Comparison of ENCODE assay signal across 10 mouse cellular contexts in genomic region chr1:153353736-153354430, GRCm38 (mm10). TPM values are rescaled to one million over a fixed set of nuclear protein-coding genes. Genes with fewer than 3 reads are reported as not detected.
DNase-seq lines count a peak whose midpoint lies in the region; ATAC-seq and TF ChIP-seq lines count a peak whose summit lies in the region.
"Had no signal": no experiment of that assay in that cellular context is flagged by ENCODE, and none has a peak within 500 bp of the region (broad histone marks: within the 10 kb centered on the region; RNA-seq: fewer than 3 reads in every experiment).

No protein-coding gene starts in this region.

- TF ChIP-seq CTCF in lung, postnatal 0 days (IDR thresholded peaks at IDR 0.05), result no peak
- no peak for TF ChIP-seq CTCF in gastrocnemius, adult 2 months (IDR thresholded peaks at IDR 0.05)

- H3K9ac ChIP-seq in lung, postnatal 0 days (replicated peaks; ENCODE audit: low read depth), result no peak overlapping the region
- H3K9ac ChIP-seq in heart, embryonic 13.5 days, result no peak overlapping the region
- no peak overlapping the region for H3K9ac ChIP-seq in hindbrain, embryonic 12.5 days
- H3K9ac ChIP-seq in forebrain, embryonic 16.5 days (replicated peaks; ENCODE audit: low read depth, low read length), result no peak overlapping the region
- H3K9ac ChIP-seq: forebrain, embryonic 13.5 days had no signal

- no peaks in the 10 kb centered on the region for H3K36me3 ChIP-seq in lung, postnatal 0 days (ENCODE audit: insufficient read depth, low read length)
- no peaks in the 10 kb centered on the region for H3K36me3 ChIP-seq in heart, embryonic 13.5 days
- H3K36me3 ChIP-seq in hindbrain, embryonic 12.5 days, result no peaks in the 10 kb centered on the region
- no peaks in the 10 kb centered on the region for H3K36me3 ChIP-seq in forebrain, embryonic 16.5 days (ENCODE audit: control insufficient read depth, insufficient read depth)

- intact Hi-C loops in gastrocnemius, adult 2 months (cut with DNase I), result no loop called here

- H3K4me1 ChIP-seq in lung, postnatal 0 days (ENCODE audit: insufficient read depth, low read depth, low read length), result peaks cover 9% of the 10 kb centered on the region; the same call in 1 of the 2 replicates
- peaks cover 21% of the 10 kb centered on the region for H3K4me1 ChIP-seq in heart, embryonic 13.5 days
- peaks cover 3% of the 10 kb centered on the region; the same call in 1 of the 2 replicates for H3K4me1 ChIP-seq in hindbrain, embryonic 12.5 days
- no peaks in the 10 kb centered on the region for H3K4me1 ChIP-seq in forebrain, embryonic 16.5 days (replicated peaks; ENCODE audit: control insufficient read depth, insufficient read depth, low read length)
- H3K4me1 ChIP-seq: forebrain, embryonic 13.5 days had no signal

- ATAC-seq in lung, postnatal 0 days, result 0 out of 2 replicates have a peak, but pooled peaks have one; percentile 33
- no peak; the same call in 1 of the 2 replicates for ATAC-seq in heart, embryonic 13.5 days (ENCODE audit: extremely low read depth, insufficient number of reproducible peaks, low FRiP score, low TSS enrichment)
- no peak for ATAC-seq in hindbrain, embryonic 12.5 days (ENCODE audit: low FRiP score)
- ATAC-seq in forebrain, embryonic 16.5 days, result no peak
- ATAC-seq: forebrain, embryonic 13.5 days had no signal

- H3K4me3 ChIP-seq in lung, postnatal 0 days (ENCODE audit: low read depth, low read length), result no peak overlapping the region
- peak overlapping the region; percentile 52 for H3K4me3 ChIP-seq in gastrocnemius, adult 2 months
- no peak overlapping the region for H3K4me3 ChIP-seq in heart, embryonic 13.5 days
- H3K4me3 ChIP-seq in hindbrain, embryonic 12.5 days, result no peak overlapping the region
- no peak overlapping the region for H3K4me3 ChIP-seq in forebrain, embryonic 16.5 days (replicated peaks; ENCODE audit: low read length)
- H3K4me3 ChIP-seq: forebrain, embryonic 13.5 days had no signal

- WGBS in lung, postnatal 0 days, result 41% methylated on average over 18 of the region's 18 CpGs
- WGBS in heart, embryonic 13.5 days, result 69% methylated on average over 18 of the region's 18 CpGs
- 64% methylated on average over 18 of the region's 18 CpGs for WGBS in hindbrain, embryonic 12.5 days
- 63% methylated on average over 18 of the region's 18 CpGs for WGBS in forebrain, embryonic 16.5 days

- no peak for TF ChIP-seq EP300 in lung, postnatal 0 days (IDR thresholded peaks at IDR 0.05)

- DNase-seq in lung, postnatal 0 days (ENCODE audit: low spot score), result peak; percentile 24
- no peak for DNase-seq in lung, postnatal 10 days
- peak; percentile 68 for DNase-seq in gastrocnemius, adult 2 months
- peak; percentile 54 for DNase-seq in kidney, postnatal 14 days
- DNase-seq in cerebellum, adult 11-12 months, result no peak
- DNase-seq: cerebellum, adult 8-10 months had no signal

- peak overlapping the region; percentile 17; the same call in 1 of the 2 replicates for H3K27ac ChIP-seq in lung, postnatal 0 days (ENCODE audit: low read length)
- H3K27ac ChIP-seq in gastrocnemius, adult 2 months, result peak overlapping the region; percentile 75
- 0 out of 2 replicates have a peak overlapping the region, but pooled peaks have one; percentile 28 for H3K27ac ChIP-seq in heart, embryonic 13.5 days (replicated peaks)
- no peak overlapping the region for H3K27ac ChIP-seq in hindbrain, embryonic 12.5 days
- no peak overlapping the region for H3K27ac ChIP-seq in forebrain, embryonic 16.5 days (ENCODE audit: low read length)
- H3K27ac ChIP-seq: forebrain, embryonic 13.5 days had no signal

- no peaks in the 10 kb centered on the region for H3K9me3 ChIP-seq in lung, postnatal 0 days (ENCODE audit: low read length)
- H3K9me3 ChIP-seq in heart, embryonic 13.5 days, result no peaks in the 10 kb centered on the region
- H3K9me3 ChIP-seq in hindbrain, embryonic 12.5 days (replicated peaks), result no peaks in the 10 kb centered on the region
- H3K9me3 ChIP-seq in forebrain, embryonic 16.5 days (ENCODE audit: control insufficient read depth, low read length), result no peaks in the 10 kb centered on the region
- H3K9me3 ChIP-seq: forebrain, embryonic 13.5 days had no signal

- peak overlapping the region; percentile 21; the same call in 1 of the 2 replicates for H3K4me2 ChIP-seq in lung, postnatal 0 days (replicated peaks; ENCODE audit: low read depth, low read length)
- H3K4me2 ChIP-seq in heart, embryonic 13.5 days, result no peak overlapping the region
- H3K4me2 ChIP-seq in hindbrain, embryonic 12.5 days (replicated peaks), result no peak overlapping the region
- H3K4me2 ChIP-seq in forebrain, embryonic 16.5 days (ENCODE audit: low read length), result no peak overlapping the region
- H3K4me2 ChIP-seq: forebrain, embryonic 13.5 days had no signal

- H3K27me3 ChIP-seq in lung, postnatal 0 days (replicated peaks; ENCODE audit: insufficient read depth, low read length), result no peaks in the 10 kb centered on the region
- no peaks in the 10 kb centered on the region for H3K27me3 ChIP-seq in heart, embryonic 13.5 days (replicated peaks)
- H3K27me3 ChIP-seq in hindbrain, embryonic 12.5 days, result no peaks in the 10 kb centered on the region
- H3K27me3 ChIP-seq in forebrain, embryonic 16.5 days (replicated peaks; ENCODE audit: control insufficient read depth, insufficient read depth, low read length), result no peaks in the 10 kb centered on the region
- H3K27me3 ChIP-seq: forebrain, embryonic 13.5 days had no signal

RNA-seq across cellular contexts. Expression of gene Lamc1, which starts 21.3 kb away (rescaled TPM):
- 101 and 106 TPM in 2 replicates for polyA plus RNA-seq in lung, postnatal 0 days (2015; fragmentation: Nextera tagmentation; extraction: Ambion mirVana)
- 10 to 100 TPM; 67.7 to 71.6 TPM for total RNA-seq in gastrocnemius, adult 2 months (2021)
- polyA plus RNA-seq in heart, embryonic 13.5 days (2015; fragmentation: Nextera tagmentation; extraction: Ambion mirVana), result 75.3 and 78.2 TPM in 2 replicates
- 35.7 and 36.0 TPM in 2 replicates for polyA plus RNA-seq in hindbrain, embryonic 12.5 days (2016; fragmentation: Nextera tagmentation; extraction: Ambion mirVana)
- polyA plus RNA-seq in forebrain, embryonic 16.5 days (2015; fragmentation: Nextera tagmentation; extraction: Ambion mirVana), result 14.4 and 18.5 TPM in 2 replicates

Comparison
In these comparisons a context has a peak if more than half of its experiments do, and no peak if none do; other contexts are left out.
1. DNase-seq: peak in lung, postnatal 0 days (single experiment), gastrocnemius, adult 2 months (single experiment) and kidney, postnatal 14 days (single experiment); none in lung, postnatal 10 days (single experiment) and cerebellum, adult 11-12 months (single experiment).
2. H3K27ac ChIP-seq: peak in lung, postnatal 0 days (single experiment), gastrocnemius, adult 2 months (single experiment) and heart, embryonic 13.5 days (single experiment); none in hindbrain, embryonic 12.5 days (single experiment) and forebrain, embryonic 16.5 days (single experiment).